Mouse (Mus musculus): ENCODE data around the gene Xaf1.

Xaf1 gene

DNA sequence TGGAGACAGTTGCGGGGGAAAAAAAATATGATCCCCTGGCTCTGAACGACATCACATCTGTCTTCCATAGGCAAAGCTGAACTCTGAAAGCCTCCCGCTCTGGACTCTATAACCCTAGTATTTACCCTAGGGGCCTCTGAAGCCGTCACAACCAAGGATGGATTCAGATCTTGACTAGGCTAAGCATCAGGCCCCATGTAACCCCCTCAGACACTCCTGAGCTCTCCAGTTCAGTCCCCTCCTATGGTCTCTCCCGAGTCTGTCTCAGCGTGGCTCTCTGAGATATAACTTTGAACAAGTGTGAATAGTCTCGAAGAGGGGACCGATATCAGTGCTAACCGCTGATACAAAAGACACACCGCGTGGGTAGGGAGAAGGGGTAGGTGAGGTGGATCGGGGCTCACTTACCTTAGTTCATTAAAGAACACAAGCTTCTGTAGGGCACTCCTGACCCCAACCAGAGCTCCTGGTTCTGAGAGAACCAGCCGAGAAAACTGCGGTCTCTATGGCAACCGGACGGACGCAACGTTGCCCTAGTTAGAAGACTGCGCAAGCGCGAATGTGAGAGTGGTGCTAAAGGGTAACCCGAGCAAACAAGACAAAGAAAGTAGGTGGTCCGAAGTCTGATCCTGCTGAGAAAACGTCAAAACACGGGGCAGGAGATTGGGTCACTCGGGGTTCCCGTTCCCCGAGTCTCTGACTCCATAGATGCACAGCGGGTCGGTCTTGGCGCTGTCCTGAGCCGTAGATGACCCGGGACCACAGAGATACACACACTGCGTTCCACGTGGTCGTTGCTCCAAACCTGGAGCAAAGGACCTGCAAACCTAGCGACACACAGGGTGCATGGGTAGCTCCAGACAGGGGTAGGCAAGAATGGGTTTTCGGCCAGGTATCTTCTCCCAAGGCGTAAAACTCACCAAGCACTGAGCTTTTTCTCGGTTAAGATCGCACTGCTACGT, 60.2 kb downstream of the Xaf1 start:
- DNase-seq (ENCODE audit: extremely low read depth, low read depth), result no peak

GRCm38 (mm10) chr11:72362347-72362741, 60.9 kb downstream of the Xaf1 start, which contains the start of gene Tekt1:
Gene Tekt1 (minus strand): TSS chr11:72362442.
- DNase-seq (ENCODE audit: extremely low read depth, low read depth), result no peak
